Mouse (Mus musculus): ENCODE results near the gene Mtch1.

DNA sequence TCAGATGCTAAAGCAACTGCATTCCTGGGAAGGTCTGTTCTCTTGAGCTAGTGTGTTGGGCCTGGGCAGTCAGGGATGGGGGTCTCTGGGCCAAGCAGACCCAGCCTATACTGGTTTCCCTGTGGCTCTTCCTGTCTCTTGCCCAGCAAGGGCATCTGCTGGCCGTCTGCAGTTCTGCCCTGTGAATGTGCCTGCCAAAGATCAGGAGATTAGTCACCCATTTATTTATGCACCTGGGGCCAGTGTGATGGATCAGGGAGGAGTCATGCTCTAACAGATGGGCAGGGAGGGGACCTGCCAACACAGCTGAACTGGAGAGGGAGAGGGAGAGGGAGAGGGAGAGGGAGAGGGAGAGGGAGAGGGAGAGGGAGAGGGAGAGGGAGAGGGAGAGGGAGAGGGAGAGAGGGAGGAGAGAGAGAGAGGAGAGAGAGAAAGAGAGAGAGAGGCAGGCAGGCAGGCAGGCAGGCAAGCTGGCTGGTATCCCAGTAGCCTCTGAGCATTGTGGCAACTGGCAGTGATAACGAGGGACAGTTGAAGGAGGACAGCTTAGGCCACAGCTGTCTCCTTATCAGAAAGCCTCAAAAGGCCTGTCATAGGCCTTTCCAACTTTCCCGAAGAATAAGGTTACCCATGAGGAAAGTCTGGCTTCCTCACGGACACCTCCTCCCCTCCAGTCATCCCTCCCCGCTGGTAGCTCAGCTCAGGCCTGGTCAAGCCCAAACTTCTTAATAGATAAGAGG, 16.9 kb downstream of the Mtch1 start:
- TF ChIP-seq CTCF (IDR thresholded peaks at IDR 0.05; ENCODE audit: borderline replicate concordance, control insufficient read depth, extremely low read depth, insufficient read depth, low read length, poor library complexity) (no peak), POLR2A (IDR thresholded peaks at IDR 0.05; ENCODE audit: control insufficient read depth, extremely low read depth, insufficient read depth, low read length, poor library complexity) (no peak)

Data from thymus, adult 2 months (tissue).